Mouse (Mus musculus) C2C12 (cell line): ENCODE measurements at regions not wholly inside any gene's neighbourhood (a gene's known extent, or its start where the extent isn't known, plus 50 kb on each side); places are given as distances from the start of the nearest gene placed in this dataset.

Source experiments
- CEBPB ChIP-seq: IDR thresholded peaks from one replicate; pipeline ENCODE4 v1.6.1; 2011; ENCODE audit warnings: low read depth, mild to moderate bottlenecking, control low read depth, moderate library complexity
- CTCF ChIP-seq: IDR thresholded peaks from one replicate; pipeline ENCODE4 v1.5.1; 2011; ENCODE audit not compliant: control insufficient read depth, insufficient read depth, insufficient read length
- MYOG ChIP-seq: IDR thresholded peaks from one replicate; pipeline ENCODE4 v1.6.1; 2011; ENCODE audit not compliant: control insufficient read depth, insufficient read length; ENCODE audit errors: extremely low read depth
- USF1 ChIP-seq: IDR thresholded peaks from one replicate; pipeline ENCODE4 v1.6.1; 2011; ENCODE audit warnings: low read depth, mild to moderate bottlenecking, control low read depth, moderate library complexity

DNA sequence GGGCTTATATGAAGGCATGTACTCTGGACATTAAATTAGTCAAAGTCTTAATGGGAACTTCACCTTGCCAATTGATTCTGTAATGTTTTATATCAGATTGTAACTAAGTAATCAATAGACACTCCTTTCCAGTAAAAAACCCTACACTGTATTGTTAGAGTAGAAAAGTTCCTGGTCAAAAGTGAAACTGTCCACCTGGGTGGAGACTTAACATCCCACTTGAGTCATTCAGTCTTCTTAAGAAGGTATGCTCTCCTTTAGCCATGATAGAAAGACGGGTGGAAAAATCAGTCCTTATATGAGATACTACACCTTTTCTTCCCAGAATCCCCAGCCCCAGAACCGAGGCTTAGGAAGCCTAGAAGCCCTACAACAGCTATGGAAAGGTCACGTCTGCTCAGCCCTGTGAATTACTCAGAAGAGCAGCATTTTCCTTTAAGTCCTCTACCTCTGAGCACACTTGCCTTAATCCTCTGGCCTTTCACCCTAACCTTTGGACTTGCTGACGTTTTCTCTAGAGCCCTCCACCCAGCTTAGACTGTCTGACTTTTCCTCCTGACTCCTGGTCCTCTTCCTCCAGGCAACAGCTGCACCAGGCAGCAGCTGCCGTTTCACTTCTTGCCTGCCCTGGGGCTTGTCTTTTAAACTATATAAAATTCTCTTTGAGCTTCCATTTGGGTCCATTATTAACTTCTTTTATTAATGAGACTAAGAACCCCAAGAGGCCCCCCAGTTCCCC lies 93.4 kb upstream of the Ankrd50 start:
- TF ChIP-seq CEBPB (no peak), CTCF (no peak), USF1 (no peak), MYOG (no peak)
